Mouse (Mus musculus): Measurements from ENCODE around the gene Usp36. TPM values are rescaled to one million over a fixed set of nuclear protein-coding genes. Genes with fewer than 3 reads are reported as not detected.

Gene Usp36
- polyA plus RNA-seq (2017; shearing (Covaris generic)), result 33.7 TPM

GRCm38 (mm10) chr11:118289999-118290889, at the start of gene Usp36:
Gene Usp36 (minus strand): TSS chr11:118290244.

DNA sequence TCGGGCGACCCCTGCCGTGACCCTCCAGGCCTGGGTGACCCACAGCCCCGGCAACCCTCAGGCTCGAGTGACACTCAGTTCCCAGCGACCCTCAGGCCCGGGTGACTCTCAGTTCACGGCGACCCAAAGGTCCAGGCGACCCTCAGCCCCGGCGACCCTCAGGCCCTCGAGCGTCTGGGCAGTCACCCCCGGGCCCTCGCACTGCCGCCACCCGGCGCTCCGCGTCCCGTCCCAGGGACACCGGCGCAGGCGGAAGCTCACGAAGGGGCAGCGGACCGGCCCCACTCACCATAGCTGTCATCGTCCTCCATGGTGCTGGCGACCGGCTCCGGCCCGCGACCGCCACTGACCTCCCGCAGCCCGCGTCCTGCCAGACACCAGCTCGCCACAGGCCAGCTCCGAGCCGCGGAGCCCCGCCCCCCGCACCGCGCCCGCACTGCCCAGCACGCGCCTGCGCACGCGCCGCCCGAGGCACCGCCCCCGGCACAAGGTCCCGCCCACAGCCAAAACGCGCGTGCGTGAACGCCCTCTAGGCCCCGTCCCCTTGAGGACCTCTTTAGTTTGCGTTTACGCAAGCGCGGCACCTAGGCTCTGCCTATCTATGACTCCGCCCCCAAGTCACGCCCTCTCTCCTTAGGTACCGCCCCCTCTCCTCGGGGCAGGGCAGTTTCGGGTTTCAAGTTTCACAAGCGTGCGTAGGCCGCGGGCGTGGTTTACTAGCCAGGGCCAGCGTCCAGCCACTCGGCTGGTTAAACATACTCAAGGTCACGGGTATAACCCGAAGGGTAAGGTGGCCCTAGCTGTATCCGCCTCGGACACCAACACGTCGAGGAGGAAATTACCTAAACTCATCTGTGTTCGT, 41.7 kb downstream of the Usp36 start, which contains the start of gene Cyth1:
Cyth1 (minus strand) TSS at position 443 of the 862 bp plus-strand sequence.

Other genes with a start within 250 kb of the Usp36 start
- gene Dnah17, start 159.6 kb downstream of the Usp36 start, polyA plus RNA-seq (2017; shearing (Covaris generic)), result 0.78 TPM
- 323 TPM for gene Cyth1, start 41.7 kb downstream of the Usp36 start, polyA plus RNA-seq (2017; shearing (Covaris generic))
- 0.15 TPM for gene Cep295nl, start 52.3 kb upstream of the Usp36 start, polyA plus RNA-seq (2017; shearing (Covaris generic))
- 5.8 TPM for gene Timp2, start 65.5 kb upstream of the Usp36 start, polyA plus RNA-seq (2017; shearing (Covaris generic))
- gene Lgals3bp, start 111.8 kb upstream of the Usp36 start, polyA plus RNA-seq (2017; shearing (Covaris generic)), result 134 TPM
- 61.5 TPM for gene Cant1, start 128.8 kb upstream of the Usp36 start, polyA plus RNA-seq (2017; shearing (Covaris generic))
- not detected for gene C1qtnf1, start 138.0 kb upstream of the Usp36 start, polyA plus RNA-seq (2017; shearing (Covaris generic))
- 13.6 TPM for gene Engase, start 186.6 kb upstream of the Usp36 start, polyA plus RNA-seq (2017; shearing (Covaris generic))

Data from inflammation-experienced regulatory T-cells, adult 16 weeks (primary cell).